ENCODE assay signal across 21 mouse cellular contexts in genomic region chr11:83289633-83290032, GRCm38 (mm10). TPM values are rescaled to one million over a fixed set of nuclear protein-coding genes. Genes with fewer than 3 reads are reported as not detected.
"Had no signal": no experiment of that assay in that cellular context is flagged by ENCODE, and none has a peak within 500 bp of the region (broad histone marks: within the 10 kb centered on the region; RNA-seq: fewer than 3 reads in every experiment).

No protein-coding gene starts in this region.

- H3K9ac ChIP-seq: limb, embryonic 15.5 days; lung, embryonic 14.5 days had no signal

- H3K4me3 ChIP-seq: layer of hippocampus, adult 2 months; limb, embryonic 15.5 days had no signal

- DNase-seq: kidney, adult 18-20 months; kidney, adult 9 months; kidney, postnatal 14 days; layer of hippocampus, adult 9-11 months; lung, embryonic 14.5 days; midbrain, embryonic 14.5 days; thymus, adult 2 months; thymus, postnatal 14 days had no signal

- H3K36me3 ChIP-seq: limb, embryonic 15.5 days had no signal

- H3K9me3 ChIP-seq: limb, embryonic 15.5 days had no signal

- H3K27me3 ChIP-seq: limb, embryonic 15.5 days had no signal

- ATAC-seq: inflammation-experienced regulatory T-cells, adult 6 months; intestine, embryonic 16.5 days; lung, postnatal 0 days had no signal

- H3K27ac ChIP-seq: layer of hippocampus, adult 2 months; limb, embryonic 15.5 days; macrophage; stomach, postnatal 0 days had no signal

- H3K4me2 ChIP-seq: limb, embryonic 15.5 days; lung, embryonic 14.5 days; midbrain, embryonic 11.5 days had no signal

RNA-seq across cellular contexts. Expression of gene Slfn14, which starts 3.1 kb away (rescaled TPM):
- total RNA-seq: layer of hippocampus, adult 2 months; layer of hippocampus, postnatal 25 days; left cerebral cortex, postnatal 25 days; midbrain, postnatal 0 days had no signal
- polyA plus RNA-seq: large intestine, adult 2 months; macrophage; midbrain, postnatal 0 days; small intestine, adult 2 months; thymus, adult 2 months had no signal
